Mouse (Mus musculus): ENCODE results near the gene Gdf15. TPM values are rescaled to one million over a fixed set of nuclear protein-coding genes. Genes with fewer than 3 reads are reported as not detected.

Gene Gdf15
- polyA plus RNA-seq, 1 experiment: 5.5 TPM

DNA sequence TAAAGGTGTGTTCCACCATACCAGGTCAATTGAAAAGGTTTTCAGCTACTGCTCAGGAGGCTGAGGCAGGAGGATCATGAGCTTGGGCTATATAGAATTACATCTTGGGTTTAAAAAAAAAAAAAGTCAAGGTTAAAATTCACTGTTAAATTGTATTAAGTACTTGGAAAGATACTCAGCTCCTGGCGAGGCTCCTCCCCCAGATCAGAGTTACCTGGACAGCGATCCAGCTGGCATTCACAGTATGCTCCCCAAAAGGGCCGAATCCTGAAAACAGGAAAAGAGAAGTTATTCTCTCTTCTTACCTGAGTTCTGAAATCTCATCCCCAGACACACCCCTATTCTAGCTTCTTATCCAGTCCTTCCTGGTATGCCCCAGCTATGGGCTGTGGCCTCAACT, 25.0 kb upstream of the Gdf15 start:
- no peak for DNase-seq (ENCODE audit: low read depth)

DNA sequence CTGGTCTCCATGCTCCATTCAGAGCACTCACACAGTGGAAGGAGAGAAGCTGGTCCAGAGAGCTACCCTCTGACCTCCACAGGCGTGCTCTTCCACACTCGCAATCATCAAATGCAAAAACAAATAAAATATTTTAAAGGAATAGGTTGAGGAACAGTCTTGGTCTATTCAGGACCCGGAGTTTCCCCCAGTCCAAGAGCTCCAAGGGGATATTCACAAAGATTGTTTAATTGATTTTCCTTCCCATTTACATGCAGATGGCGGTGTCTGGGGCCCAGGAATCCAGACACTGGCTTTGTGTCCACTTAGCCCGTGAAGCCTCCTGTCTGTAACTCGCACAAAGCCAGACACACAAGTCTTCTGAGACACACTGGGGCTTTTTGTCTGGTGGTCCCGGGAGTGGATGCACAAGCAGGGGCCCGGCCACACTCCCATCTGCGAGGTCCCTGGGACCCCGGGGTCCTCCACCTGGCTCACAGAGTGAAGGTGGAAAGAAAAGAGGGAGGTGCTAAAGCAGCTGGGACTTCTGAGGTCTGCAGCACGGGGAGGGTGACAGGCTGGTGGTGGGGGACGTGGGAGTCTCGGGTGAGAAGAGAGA, 24.0 kb upstream of the Gdf15 start:
- DNase-seq (ENCODE audit: low read depth): no peak

DNA sequence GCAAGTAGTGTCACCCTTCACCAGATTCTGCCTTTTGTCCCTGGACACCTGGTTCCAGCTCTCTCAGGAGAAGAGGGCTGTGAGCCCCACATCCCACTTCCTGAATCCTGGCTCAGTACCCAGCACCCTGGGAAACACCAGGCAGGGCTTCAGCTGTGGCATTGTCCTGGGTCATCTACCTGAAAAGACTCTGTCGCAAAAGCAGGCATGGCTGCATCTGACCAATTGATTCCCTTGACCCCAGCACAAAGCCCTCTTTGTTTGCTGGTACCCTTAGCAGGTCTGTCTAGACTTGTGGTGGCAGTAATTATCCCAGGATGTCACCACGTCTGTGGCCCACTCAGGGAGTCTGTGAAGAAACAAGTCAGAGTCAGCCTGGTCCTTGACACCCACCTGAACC, 23.2 kb upstream of the Gdf15 start:
- no peak for DNase-seq (ENCODE audit: low read depth)

DNA sequence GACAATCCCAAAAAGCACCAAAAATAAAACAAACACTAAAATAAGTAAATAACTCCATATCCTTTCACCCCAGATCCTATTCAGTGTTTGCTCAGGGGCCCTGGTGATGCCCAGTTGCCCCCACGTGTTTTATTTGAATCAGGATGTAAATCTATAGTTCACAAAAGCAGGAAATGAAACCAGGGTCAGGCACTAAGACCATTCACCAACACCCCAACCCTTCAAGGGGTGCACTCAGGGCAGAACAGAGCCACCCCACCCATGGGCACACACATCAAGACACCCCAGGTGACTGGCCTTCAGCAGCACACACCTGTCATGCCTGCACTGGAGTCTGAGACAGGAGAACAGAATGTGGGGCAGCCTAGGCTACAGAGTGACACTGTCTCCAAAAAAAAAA, 21.9 kb upstream of the Gdf15 start:
- no peak for DNase-seq (ENCODE audit: low read depth)

DNA sequence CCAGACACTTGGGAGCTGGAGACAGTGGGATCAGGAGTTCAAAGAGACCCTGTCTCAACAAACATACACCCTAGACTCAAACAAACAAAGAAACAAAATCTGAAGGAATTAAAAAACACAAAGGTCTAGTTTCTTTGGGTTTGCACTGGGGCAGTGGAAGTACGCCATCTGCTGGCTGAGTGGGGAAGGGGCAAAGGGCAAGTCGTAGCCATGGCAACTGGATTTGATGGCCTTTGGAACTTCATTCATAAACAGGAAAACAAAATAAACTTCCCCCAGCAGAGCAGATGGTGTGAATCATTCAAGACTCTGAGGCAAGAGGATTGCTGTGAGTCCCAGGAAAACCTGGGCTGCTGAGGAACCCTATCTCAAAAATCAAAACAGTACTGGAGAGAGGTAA, 21.0 kb upstream of the Gdf15 start:
- DNase-seq (ENCODE audit: low read depth): no peak

DNA sequence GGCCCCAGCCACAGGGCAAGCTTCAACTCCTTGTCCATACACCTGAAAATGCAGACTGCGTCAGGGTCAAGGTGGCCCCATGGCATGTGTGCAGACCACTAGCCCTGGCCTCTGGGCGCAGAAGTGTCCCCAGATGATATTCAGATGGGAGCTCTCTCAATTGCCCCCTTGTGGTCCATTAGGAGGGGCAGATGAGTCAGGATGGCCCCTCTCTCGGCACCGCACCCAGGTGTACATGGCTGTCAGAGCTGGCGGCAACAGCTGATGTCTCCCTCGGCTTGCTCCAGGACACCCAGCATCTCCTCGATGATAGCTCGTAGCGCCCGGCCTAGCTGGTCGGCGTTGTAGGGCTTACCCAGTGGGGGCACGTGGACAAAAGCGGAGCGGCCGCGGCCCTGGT, 18.1 kb upstream of the Gdf15 start:
- DNase-seq (ENCODE audit: low read depth): no peak

DNA sequence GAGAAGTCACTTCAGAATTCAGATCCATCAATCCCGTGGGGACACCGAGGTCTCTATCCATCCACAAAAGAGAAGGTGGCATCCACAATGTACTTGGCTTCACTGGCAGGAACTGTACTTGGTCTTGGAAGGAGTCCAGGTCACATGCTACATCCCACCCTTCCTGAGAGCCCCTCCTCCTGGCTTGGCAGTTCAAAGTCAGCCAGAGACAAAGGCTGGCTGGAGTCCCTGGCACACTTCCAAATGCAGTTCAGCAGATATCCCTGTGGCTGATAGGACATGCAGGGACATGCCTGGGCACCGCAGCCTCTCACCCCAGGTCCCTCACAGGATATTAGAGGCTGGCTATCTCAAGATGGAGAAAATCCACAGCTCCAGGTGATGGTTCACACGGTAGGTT, 17.1 kb upstream of the Gdf15 start:
- no peak for DNase-seq (ENCODE audit: low read depth)

DNA sequence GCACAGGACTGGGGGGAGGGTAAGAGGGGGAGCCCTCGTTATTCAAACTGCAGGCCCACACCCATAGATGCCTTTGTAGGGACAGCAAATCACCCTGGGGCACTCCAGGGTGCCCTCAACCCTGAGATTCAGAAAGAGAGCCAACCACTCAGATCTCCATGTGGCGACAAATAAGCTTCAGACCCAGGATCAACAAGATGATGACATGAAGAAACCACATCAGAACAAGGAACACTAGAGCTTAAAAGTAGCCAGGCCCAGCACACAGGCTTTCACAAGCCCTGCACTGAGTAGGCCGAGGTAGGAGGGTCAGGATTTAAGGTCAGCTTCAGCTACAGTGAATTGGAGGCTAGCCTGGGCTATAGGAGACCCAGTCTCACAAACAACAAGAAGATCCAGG, 16.7 kb upstream of the Gdf15 start:
- no peak for DNase-seq (ENCODE audit: low read depth)

DNA sequence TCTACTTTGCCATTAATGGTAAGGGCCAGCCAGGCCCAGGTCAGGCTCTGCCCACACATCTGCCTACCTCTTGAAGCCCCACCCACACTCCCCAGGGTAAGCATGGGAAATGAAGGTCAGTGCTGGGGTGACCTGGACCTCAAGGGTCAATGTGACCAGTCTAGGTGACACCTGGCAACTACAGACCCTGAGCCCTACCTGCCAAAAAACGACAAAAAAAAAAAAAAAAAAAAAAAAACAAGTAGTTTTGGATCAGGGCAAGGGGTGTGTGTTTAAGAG, 15.8 kb upstream of the Gdf15 start:
- DNase-seq (ENCODE audit: low read depth): no peak

DNA sequence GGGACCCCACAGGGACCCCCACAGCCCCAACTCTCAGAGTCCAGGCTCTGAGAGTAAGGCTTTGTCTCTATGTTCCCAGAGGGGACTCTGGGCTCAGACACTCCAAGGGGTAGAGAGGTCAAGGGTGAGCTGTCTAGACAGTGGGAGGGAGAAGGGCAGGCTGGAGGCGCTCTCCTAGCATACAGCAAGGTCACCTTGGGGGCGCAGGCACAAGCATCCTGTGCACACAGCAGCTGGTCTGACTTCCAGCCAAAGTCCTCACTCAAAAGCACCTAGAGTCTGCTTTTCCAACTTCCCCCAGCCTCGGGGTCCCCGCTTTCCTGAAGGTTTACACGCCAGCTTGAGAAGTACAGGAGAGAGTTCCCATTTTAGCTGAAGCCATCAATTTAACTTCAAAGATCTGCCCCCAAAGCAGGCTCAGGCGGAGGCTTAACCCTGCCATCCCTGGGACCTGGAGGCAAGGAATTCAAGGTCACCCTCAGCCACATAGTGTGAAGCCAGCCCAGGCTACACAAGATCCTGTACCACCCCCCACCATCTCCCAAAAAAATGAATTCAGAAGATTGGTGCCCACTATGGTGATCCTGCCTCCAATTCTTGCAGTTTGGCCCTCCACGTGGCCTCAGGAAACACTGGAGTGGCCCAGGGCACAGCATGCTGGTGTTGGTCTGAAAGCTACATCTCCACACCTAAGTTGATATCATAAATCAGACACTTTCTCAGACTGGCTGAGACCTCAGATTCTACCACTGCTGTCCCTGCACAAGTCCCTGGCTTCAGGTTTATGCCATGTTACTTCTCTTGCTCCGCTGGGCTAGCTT, 15.3 kb upstream of the Gdf15 start:
- DNase-seq (ENCODE audit: low read depth): no peak

DNA sequence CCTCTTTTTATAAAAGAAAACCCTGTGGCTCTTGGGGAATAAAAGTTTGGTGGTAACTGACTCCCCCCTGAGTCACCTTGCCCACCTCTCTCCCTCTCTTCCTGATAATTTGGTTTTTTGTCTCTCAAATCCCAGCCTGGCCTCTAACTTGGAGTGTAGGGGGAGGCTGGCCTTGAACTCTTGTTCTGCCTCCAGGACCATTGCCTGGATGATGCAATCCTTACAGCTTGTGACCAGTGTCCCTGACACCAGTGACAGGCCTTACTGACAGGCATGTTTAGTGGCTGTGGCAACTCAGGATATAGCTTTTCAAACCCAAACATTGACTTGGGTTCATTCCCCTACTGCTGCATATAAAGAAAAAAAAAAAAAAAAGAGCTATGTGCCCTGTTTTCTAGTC, 14.5 kb upstream of the Gdf15 start:
- DNase-seq (ENCODE audit: low read depth): no peak

DNA sequence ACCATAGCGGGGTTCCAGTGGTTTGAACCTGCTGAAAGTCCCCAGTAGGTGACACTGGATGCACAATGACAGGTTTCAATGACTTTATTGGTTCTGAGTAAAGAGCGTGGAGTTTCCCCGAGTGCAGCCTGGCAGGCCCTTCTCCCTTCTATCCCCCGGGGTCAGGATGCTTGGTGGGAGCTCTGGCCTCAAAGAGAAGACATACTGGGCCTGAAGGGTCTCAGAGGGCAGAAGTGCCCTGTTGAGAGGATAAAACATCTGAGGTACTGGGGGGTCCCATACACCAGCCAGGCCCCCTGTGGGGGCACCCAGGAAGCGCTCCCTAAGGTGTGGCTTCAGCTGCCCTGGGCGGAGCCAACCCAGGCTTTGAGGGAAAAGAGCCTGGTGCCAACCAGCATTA, 14.1 kb upstream of the Gdf15 start:
- no peak for DNase-seq (ENCODE audit: low read depth)

DNA sequence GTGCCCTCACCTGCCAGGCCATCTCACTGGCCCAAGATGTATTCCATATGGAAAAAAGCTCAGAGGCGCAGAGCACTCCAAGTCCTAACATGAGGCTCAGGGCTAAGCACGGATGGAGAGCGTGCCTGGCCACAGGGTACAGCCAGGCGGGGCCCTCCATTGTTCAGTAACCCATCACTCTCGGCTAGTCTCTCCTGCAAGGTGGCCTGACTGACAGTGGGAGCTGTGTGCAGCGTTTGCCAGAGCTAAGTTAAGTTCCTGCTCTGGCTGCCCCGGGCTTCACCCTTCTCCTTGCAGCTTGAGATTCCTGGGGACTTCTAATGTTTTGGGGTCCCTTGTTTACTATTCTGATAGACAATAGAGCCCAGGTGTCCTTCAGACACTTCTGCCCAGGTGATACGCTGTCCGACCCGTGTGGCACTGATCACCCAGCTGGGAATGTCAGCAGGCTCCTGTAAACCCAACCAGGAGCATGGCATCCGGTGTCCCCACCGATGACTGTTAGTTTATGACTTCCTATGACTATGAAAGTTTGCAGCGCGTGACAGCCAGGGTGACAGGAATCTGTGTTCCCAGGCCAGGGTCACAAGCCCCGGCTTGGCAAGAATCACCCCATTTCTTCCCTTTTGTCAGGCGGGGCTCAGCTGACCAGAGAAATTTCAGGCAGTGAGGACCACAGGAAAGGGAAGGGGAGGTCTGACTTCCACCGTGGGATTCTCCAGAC, 13.4 kb upstream of the Gdf15 start:
- DNase-seq (ENCODE audit: low read depth): no peak

DNA sequence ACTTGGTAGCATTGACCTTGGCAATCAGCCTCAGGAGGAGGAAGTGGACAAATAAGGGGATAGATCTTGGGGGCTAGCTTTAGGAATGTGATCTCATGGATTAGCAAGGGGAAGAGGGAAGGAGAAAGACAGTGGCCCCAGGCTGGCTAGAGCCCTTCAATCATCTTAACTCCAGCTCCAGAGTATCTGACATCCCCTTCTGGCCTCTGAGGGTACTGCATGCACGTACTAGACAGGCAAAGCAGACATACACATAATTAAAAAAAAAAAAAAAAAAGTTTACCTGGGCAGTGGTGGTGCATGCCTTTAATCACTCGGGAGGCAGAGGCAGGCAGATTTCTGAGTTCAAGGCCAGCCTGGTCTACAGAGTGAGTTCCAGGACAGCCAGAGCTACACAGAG, 11.8 kb upstream of the Gdf15 start:
- DNase-seq (ENCODE audit: low read depth): no peak

DNA sequence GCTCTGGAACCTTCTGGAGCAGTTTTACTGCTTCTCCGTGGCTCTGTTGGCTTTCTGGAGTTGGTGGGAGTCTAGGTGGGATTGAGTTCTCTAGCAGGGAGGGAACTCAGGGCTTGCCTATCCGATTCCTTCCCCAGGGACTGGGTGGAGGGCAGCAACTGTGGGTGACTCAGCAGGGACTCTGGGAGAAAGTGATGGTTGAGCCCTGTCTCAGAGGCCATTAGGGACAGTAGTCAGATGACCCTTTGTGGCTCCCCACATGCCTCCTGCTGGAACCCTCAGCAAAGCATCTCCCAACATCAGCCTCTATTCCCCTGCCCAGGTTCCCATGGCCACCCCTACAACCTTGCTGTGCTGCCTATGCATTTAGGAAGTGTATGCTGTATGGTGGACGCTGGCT, 10.8 kb upstream of the Gdf15 start:
- no peak for DNase-seq (ENCODE audit: low read depth)

DNA sequence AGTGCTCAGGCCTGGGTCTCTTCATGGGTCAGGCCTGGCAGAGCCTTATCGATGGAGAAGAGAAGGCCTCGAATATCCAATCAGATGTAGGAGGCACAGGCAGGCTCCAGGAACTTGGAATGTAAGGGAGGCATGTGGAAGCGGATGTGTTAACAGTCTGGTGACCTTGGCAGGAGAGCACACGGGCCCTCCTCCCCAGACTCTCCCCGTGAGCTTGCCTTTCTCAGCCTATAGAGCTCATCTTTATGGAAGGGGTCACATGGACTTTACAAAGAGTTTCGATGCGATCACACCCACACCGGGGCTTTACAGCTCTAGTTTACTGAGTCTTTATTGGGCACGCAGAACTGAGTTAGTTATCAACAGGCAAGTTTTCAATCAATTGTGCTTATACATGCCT, 6.5 kb upstream of the Gdf15 start:
- DNase-seq (ENCODE audit: low read depth): no peak

DNA sequence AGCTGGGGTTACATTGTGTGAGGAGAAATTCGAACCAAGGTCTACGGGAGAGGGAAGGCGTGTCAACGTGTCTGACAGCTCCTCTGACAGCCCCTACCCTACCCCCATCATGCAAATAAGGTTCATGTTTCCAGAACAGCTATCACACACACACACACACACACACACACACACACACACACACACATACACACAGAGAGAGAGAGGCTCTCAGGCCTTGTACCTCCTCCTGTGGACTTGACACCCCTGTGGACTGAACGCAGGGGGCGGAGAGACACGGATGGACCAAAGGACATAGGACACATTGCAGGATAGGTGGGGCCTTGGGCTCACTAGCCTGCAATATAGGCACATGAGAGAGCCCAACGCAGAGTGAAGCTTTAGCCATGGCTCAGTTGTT, 4.6 kb upstream of the Gdf15 start:
- DNase-seq (ENCODE audit: low read depth): no peak

DNA sequence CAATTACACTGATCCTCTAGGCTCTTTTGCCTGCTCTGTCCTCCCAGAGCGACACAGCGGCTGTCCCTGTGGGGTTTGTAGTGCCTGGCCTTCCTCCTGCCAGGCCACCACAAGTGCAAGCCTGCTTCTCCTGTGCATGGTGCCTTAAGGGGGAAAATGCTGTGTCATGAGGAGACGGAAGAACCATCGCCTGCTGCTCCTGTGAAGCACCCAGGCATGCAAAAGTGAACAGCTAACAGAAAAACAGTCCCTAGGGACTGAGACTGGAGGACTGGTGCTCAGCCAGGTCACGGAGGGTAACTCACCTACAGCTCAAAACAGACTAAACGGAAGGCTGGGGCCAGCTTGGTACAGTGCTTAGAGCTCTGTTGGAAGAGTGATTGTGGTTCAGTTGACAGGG, 3.3 kb upstream of the Gdf15 start:
- DNase-seq (ENCODE audit: low read depth): no peak

DNA sequence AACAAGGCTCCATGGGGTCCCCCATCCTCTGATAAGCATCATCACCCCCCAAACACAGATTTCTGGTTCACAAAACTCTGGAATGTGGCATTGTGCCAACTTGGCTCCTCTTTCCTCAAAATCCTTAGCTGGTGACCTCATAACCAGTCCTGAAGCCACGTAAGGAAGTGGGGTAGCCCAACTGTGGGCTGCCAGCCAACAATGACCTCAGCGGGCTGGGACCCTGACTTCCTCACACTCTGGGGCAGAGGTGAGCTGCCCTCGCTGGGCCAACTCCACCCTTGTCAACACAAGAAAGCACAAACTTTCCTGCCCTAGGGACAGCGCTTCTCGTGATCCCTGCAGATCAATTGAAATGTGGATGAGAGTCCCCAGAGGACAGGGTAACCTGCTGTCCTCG, 1.8 kb upstream of the Gdf15 start:
- no peak for DNase-seq (ENCODE audit: low read depth)

DNA sequence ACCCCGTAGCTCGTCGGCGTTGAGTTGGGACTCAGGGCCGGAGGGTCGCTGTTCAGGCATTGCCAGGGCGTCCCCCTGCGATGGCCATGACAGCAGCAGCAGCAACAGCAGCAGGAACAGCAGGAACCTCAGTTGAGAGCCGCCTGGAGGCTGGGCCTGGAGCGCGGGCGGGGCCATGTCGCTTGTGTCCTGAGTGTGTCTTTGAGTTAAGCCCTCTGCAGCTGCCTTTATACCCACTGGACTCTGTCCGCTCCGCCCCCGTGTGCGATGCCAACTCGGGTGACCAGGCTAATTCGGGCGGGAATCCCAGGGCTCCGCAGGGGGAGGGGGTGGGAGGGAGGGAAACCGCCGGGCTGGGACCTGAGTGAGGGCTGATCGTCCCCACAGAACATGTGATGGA, 820 bp downstream of the Gdf15 start:
- no peak for DNase-seq (ENCODE audit: low read depth)

DNA sequence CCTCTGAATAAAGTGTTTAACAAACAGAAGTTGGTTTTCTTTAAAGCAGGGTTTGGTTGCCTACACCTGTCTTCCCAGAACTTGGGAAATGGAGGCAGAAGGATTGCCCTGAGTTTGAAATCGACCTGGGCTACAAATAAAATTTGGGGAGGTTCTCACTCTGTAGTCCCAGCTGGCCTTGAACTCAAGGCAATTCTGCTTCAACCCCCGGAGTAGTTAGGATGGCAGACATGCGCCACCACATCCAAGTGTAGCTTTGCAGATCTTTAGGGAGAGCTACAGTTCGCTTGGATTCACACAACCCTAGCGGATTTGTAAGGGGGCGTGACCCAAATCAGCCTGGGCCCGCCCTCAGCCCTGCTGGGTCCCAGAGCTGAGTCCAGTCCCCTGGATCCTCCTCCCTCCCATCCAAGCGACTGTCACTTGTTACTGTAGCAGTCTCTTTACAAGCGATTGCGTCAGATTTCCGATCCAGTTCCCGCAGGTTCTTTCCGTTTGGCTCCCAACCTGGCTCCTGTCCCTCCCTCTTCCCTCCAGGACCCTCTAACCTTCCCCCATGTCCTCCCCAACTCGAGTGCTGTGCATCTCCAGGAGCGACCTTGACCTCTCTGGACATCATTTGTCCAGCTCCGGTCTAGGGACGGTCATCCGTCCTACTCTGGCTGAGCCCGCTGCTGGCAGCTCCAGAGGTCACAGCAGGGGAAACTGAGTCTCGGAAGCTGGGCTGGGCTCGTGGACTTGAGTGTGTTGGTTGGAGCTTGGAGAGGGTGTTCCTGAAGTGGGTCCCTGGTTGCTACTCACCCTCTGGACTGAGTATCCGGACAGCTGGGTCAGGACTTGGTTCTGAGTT, 1.5 kb downstream of the Gdf15 start:
- no peak for DNase-seq (ENCODE audit: low read depth)
